Mouse (Mus musculus) lung, postnatal 10 days (tissue): ENCODE results near the gene Gm10160.

Experiments
- DNase-seq: peaks from one replicate; pipeline ENCODE4 v3.0.0; 2021

The Gm10160 gene

DNA sequence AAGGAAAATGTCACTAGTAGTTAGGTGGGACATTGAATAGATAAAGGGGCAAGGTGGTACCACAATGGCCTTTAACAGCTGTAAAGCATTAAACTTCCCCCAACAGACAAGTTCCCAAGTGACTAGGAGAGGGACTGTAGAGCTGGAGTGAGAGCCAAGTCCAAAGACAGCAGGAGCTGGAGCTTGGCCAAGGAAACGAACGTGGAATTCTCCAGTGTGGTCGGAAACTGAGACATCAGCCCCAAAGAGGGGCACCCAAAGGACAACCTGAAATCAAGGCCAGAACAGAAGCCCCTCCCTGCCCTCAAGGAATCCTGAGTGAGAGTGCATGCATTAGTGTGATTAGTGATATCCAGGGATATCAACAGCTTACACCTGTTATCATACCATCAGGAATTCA lies 30.2 kb downstream of the Gm10160 start:
- peak; percentile 25 for DNase-seq

DNA sequence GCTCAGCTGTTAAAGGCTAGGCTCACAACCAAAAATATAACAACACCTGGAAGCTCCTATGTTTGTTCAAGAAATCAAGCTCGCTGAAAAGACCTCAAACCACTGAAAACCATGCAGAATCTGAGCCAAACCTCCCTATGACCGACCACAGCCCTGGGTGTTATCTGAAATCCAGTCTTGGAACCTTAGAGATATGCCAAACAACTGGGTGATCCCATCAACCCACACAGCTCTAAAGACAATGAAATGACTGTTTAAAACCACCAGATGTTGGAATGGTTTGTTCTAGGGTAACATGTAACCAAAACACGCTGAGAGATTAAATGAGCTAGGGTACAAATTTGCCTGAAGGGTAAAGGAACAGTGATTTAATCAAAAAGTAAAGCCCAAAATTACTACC lies 30.7 kb downstream of the Gm10160 start:
- no peak for DNase-seq

- no peak for DNase-seq
These were observed 49.5 kb downstream of the Gm10160 start for GRCm38 (mm10) chr7:81806067-81806466.
